Mouse (Mus musculus): ENCODE data around the gene Calm2. TPM values are rescaled to one million over a fixed set of nuclear protein-coding genes. Genes with fewer than 3 reads are reported as not detected.

Calm2 gene
- polyA plus RNA-seq, 1 experiment from 2014 or later = 1,135 TPM

DNA sequence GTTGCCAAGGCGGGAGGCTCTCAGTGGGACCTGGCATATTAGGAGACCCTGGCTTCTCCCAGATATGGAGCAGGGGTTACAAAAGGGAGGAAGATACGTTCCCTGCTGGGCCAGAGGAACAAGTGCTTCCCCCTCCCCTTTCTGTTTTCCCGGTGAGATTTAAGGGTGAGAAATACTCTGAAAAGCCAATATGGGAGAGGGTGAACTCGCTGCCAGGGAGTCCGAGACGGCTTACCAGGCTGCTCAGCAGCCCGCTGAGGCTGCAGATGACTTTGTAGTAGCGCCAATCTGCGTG is 26.7 kb upstream of the Calm2 start:
- peak overlapping the region; percentile 33 for H3K4me3 ChIP-seq (replicated peaks)
- 20% methylated on average over 9 of the region's 9 CpGs for WGBS
- no peaks in the 10 kb centered on the region for H3K9me3 ChIP-seq
- no peaks in the 10 kb centered on the region for H3K36me3 ChIP-seq
- no peak for ATAC-seq
- H3K9ac ChIP-seq = peak overlapping the region; percentile 47
- H3K4me1 ChIP-seq (replicated peaks) = peaks cover 26% of the 10 kb centered on the region
- H3K27me3 ChIP-seq (replicated peaks) = no peaks in the 10 kb centered on the region
- H3K27ac ChIP-seq = peak overlapping the region; percentile 13; the same call in 1 of the 2 replicates
- H3K4me2 ChIP-seq (replicated peaks) = peak overlapping the region; percentile 79

DNA sequence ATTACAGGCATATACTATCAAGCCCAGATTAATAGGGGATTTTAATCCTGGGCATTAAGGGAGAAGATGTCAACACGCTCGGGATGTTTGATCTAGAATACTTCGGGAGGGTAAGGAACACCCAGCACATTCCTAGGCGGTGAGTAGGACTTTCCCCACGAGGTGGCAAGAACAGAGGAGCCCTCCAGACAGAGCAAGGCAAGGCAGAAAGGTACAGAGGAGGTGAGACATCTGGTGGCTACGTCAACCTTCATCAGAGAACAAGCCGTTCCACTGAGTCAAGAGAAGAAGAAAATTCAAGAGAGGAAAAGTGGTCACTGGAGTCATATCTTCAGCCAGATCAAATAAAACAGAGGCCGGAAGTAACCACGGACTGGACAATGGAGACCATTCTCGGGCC is 26.1 kb upstream of the Calm2 start:
- Histone ChIP-seq H3K9ac (no peak overlapping the region), H3K36me3 (no peaks in the 10 kb centered on the region), H3K27me3 (replicated peaks) (no peaks in the 10 kb centered on the region), H3K9me3 (no peaks in the 10 kb centered on the region), H3K4me3 (replicated peaks) (no peak overlapping the region), H3K4me2 (replicated peaks) (peak overlapping the region; percentile 79), H3K4me1 (replicated peaks) (peaks cover 24% of the 10 kb centered on the region), H3K27ac (no peak overlapping the region)
- 43% methylated on average over 10 of the region's 10 CpGs for WGBS
- no peak for ATAC-seq

DNA sequence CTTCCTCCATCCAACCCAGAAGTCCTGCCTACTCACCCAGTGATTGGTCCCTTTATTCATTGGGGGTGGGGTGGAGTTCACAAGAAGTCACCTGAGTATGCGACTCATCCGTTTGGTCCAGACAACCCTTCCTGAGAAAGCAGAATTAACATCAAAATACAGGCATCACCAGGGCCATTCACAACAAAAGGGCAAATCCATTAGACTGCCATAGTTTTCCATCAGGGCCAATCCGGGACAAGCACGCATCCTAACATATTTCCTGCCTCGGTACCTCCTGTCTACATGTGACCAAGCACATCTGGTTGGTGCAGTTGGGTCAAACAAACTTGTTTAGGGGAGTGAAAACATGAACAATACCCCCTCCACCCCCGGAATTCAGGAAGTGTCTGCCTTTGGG is 24.9 kb upstream of the Calm2 start:
- Histone ChIP-seq H3K27me3 (replicated peaks) (no peaks in the 10 kb centered on the region), H3K9me3 (no peaks in the 10 kb centered on the region), H3K4me2 (replicated peaks) (no peak overlapping the region), H3K9ac (no peak overlapping the region), H3K4me1 (replicated peaks) (peaks cover 20% of the 10 kb centered on the region), H3K36me3 (no peaks in the 10 kb centered on the region), H3K4me3 (replicated peaks) (no peak overlapping the region), H3K27ac (no peak overlapping the region)
- WGBS = 77% methylated on average over 6 of the region's 6 CpGs
- ATAC-seq = no peak

DNA sequence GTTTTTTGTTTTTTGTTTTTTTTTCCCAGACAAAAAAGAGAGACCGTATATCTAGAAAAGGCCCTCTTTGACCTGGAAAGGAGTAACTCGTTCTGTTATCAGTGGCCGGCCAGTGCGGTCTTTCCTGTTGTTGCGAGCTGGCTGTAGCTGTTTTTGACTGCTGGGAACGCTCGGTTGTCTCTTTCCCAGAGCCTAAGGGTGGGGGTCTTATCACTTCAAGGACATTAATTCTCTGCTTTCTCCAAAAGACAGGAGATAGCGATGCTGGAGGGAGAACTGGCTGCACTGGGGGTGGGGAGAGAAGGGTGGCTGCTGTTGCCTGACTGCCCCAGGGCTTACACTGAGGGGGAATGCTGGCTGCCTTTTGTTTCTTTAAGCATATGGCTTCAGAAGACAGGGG is 24.1 kb upstream of the Calm2 start:
- H3K9me3 ChIP-seq = no peaks in the 10 kb centered on the region
- H3K36me3 ChIP-seq = no peaks in the 10 kb centered on the region
- no peak overlapping the region for H3K4me2 ChIP-seq (replicated peaks)
- ATAC-seq = no peak
- no peak overlapping the region for H3K27ac ChIP-seq
- H3K9ac ChIP-seq = no peak overlapping the region
- WGBS = 49% methylated on average over 8 of the region's 8 CpGs
- no peaks in the 10 kb centered on the region for H3K27me3 ChIP-seq (replicated peaks)
- H3K4me3 ChIP-seq (replicated peaks) = no peak overlapping the region
- H3K4me1 ChIP-seq (replicated peaks) = peaks cover 20% of the 10 kb centered on the region

DNA sequence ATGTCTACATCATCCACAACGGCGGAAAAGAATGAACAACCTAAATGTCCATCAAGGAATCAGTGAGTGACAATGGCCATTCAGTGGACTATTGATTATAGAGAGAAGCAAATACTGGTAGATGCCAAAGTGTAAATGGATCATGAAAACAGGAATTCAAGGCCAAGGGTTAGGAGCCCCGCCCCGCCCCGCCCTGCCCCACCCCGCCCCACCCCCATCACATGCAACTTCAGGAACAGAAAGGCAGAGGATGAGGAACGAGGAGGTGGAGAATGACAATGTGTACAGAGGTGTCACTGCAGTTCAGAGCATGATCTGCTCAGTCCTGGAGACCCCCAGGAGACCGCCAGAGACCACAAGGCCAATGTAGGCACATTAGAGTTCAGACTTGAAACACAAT is 23.5 kb upstream of the Calm2 start:
- Histone ChIP-seq H3K9me3 (no peaks in the 10 kb centered on the region), H3K4me1 (replicated peaks) (peaks cover 19% of the 10 kb centered on the region), H3K36me3 (no peaks in the 10 kb centered on the region), H3K9ac (no peak overlapping the region), H3K4me2 (replicated peaks) (no peak overlapping the region), H3K27me3 (replicated peaks) (no peaks in the 10 kb centered on the region), H3K4me3 (replicated peaks) (no peak overlapping the region), H3K27ac (no peak overlapping the region)
- no peak for ATAC-seq
- WGBS = 52% methylated on average over 8 of the region's 8 CpGs

DNA sequence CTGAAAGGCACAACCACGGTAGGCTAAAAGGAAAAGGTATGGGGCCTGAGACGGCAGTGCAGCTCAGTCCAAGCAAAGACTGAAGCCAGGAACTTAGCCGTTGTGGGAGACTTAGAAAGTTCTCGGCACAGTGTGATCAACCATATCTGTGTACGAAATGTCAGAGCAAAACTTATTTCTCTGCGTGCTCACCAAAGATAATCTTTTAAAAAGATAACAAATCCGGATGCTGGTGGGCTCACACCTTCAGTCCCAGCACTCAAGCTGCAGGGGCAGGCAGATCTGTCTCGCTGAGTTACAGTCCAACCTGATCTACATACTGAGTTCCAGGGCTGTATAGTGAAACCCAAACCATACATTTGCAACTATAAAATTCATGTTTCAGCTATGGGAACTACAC is 22.7 kb upstream of the Calm2 start:
- Histone ChIP-seq H3K4me3 (replicated peaks) (no peak overlapping the region), H3K27ac (no peak overlapping the region), H3K9ac (no peak overlapping the region), H3K4me1 (replicated peaks) (peaks cover 12% of the 10 kb centered on the region), H3K9me3 (no peaks in the 10 kb centered on the region), H3K4me2 (replicated peaks) (no peak overlapping the region), H3K27me3 (replicated peaks) (no peaks in the 10 kb centered on the region), H3K36me3 (no peaks in the 10 kb centered on the region)
- WGBS = 80% methylated on average over 8 of the region's 8 CpGs
- ATAC-seq = no peak

DNA sequence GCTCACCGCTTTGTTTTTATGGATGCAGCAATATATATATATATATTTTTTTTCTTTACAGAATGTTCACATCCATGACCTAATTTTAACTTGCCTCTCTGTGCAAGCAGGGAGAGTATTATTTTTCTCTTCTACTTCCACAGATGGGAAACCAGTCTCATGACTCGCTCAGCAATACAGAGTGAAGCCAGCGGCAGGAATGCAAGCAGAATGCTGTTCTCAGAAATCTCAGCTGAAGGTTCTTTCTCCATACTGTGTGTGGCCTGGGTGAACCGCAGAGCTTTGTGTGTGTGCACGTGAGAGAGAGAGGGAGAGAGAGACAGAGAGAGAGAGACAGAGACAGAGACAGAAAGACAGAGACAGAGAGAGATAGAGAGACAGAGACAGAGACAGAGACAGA is 21.9 kb upstream of the Calm2 start:
- 73% methylated on average over 5 of the region's 5 CpGs for WGBS
- no peak overlapping the region for H3K4me2 ChIP-seq (replicated peaks)
- H3K27me3 ChIP-seq (replicated peaks) = no peaks in the 10 kb centered on the region
- H3K4me3 ChIP-seq (replicated peaks) = no peak overlapping the region
- H3K36me3 ChIP-seq = no peaks in the 10 kb centered on the region
- no peak overlapping the region for H3K27ac ChIP-seq
- H3K9ac ChIP-seq = no peak overlapping the region
- no peak for ATAC-seq
- no peaks in the 10 kb centered on the region for H3K9me3 ChIP-seq
- H3K4me1 ChIP-seq (replicated peaks) = peaks cover 4% of the 10 kb centered on the region

DNA sequence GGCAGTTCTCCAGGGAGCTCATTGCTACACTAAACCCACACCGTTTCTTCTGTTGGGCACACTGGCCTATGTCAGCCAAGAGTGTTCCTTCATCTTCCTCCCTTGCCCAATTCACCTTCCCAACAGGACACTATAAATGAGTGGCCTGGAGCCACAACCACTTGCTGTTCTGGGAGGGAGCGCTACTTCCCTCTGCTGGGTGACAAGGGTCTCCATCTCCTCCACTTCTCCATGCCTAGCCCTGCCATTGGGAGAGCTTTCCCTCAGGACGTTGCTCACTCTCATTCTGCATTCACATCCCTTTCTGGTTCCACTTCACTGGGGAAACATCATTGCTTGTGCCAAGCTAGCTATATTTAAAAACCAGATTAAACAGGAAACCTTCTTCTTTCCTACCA is 14.8 kb upstream of the Calm2 start:
- no peaks in the 10 kb centered on the region for H3K27me3 ChIP-seq (replicated peaks)
- WGBS = 53% methylated on average over 3 of the region's 3 CpGs
- no peak overlapping the region for H3K27ac ChIP-seq
- no peak overlapping the region for H3K4me2 ChIP-seq (replicated peaks)
- no peak overlapping the region for H3K4me3 ChIP-seq (replicated peaks)
- H3K9me3 ChIP-seq = no peaks in the 10 kb centered on the region
- peaks cover 28% of the 10 kb centered on the region for H3K4me1 ChIP-seq (replicated peaks)
- H3K36me3 ChIP-seq = no peaks in the 10 kb centered on the region
- ATAC-seq = no peak
- no peak overlapping the region for H3K9ac ChIP-seq

DNA sequence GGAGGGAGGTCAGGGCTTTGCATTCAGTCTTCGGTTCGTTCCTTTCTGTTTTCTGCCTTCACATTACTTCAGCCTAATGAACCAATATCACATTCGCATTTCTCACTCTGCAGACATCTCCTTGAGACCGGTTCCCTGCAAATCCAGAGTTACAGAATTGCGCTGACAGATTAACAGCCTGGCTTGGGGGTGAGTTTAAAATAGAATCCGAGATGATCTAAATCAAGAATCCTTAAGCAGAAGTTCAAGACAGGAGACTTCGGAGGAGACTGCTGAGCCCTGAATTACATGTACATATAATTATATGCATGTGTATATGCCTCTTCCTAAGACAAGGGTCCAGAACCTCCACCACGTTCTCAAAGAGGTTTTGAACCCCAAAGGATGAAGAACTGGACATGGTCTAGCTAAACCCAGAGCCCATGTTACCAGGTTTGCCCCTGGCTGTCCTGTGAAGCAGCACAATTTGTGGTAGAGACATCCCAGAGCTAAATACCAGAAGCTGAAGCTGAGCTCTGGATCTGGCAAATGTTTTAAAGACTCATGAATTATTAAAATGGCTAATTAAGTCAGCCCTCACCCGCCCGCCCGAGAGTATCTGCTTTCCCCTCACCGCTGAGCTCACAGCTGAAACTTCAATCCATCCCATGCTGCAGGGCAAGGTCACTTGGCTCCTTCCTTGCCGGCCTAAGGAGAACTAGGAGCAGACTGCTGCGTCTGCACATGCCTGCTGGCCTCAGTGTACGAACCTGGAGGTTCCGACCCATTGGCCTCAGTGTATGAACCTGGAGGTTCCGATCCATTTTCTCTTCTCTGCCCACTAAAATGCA is 14.1 kb upstream of the Calm2 start:
- Histone ChIP-seq H3K9ac (peak overlapping the region; percentile 23; the same call in 1 of the 2 replicates), H3K36me3 (no peaks in the 10 kb centered on the region), H3K27me3 (replicated peaks) (no peaks in the 10 kb centered on the region), H3K4me3 (replicated peaks) (peak overlapping the region; percentile 3; the same call in 1 of the 2 replicates), H3K9me3 (no peaks in the 10 kb centered on the region), H3K4me1 (replicated peaks) (peaks cover 28% of the 10 kb centered on the region), H3K27ac (peak overlapping the region; percentile 79), H3K4me2 (replicated peaks) (peak overlapping the region; percentile 58)
- 43% methylated on average over 17 of the region's 17 CpGs for WGBS
- ATAC-seq = no peak

DNA sequence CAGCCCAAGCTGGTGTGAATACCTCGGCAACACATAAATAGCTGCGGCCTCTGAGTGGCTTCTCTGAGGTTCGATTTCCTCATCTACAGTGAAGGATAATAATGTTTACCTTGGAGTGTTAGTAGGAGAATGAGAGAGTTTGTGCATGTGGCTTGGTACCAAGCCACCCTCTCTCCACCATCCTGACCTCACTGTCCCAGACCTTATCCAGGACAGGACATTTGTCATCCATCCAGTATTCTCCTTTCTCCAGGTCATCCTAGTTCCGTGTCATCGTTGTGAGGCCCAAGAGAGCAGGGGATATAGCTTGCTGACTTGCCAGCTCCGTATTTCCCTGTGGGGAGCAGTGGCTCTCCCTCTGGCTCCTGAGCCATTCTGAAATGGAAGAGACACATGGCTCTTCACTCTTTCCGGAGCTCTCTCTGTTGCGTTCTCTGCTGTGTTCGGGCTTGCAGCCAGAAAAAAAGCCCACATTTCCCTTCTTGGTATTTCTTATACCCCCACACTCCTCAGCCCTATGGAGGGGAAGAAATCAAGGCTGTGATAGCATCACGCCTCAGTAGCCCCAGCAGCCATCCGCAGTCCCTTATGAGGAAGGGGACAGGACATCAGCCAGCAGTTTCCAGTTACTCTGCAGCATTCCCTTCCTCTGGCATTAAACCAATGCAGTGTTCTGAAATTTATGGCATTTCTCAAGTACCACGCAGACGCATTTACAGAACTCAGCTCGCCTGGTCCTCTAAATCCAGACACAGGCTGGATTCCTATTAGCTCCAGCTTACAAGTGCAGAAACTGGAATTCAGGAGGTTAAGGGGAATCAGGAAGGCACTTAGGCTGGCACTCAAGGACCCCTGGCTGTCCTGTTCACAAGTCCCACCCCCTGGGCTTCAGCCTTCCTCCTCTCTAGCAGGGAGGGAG is 13.3 kb upstream of the Calm2 start:
- H3K4me1 ChIP-seq (replicated peaks) = peaks cover 28% of the 10 kb centered on the region
- H3K4me2 ChIP-seq (replicated peaks) = peak overlapping the region; percentile 58
- 20% methylated on average over 14 of the region's 14 CpGs for WGBS
- ATAC-seq = peak; percentile 58
- H3K4me3 ChIP-seq (replicated peaks) = peak overlapping the region; percentile 3; the same call in 1 of the 2 replicates
- no peaks in the 10 kb centered on the region for H3K9me3 ChIP-seq
- no peaks in the 10 kb centered on the region for H3K27me3 ChIP-seq (replicated peaks)
- H3K36me3 ChIP-seq = no peaks in the 10 kb centered on the region
- H3K9ac ChIP-seq = peak overlapping the region; percentile 23; the same call in 1 of the 2 replicates
- peak overlapping the region; percentile 79 for H3K27ac ChIP-seq

DNA sequence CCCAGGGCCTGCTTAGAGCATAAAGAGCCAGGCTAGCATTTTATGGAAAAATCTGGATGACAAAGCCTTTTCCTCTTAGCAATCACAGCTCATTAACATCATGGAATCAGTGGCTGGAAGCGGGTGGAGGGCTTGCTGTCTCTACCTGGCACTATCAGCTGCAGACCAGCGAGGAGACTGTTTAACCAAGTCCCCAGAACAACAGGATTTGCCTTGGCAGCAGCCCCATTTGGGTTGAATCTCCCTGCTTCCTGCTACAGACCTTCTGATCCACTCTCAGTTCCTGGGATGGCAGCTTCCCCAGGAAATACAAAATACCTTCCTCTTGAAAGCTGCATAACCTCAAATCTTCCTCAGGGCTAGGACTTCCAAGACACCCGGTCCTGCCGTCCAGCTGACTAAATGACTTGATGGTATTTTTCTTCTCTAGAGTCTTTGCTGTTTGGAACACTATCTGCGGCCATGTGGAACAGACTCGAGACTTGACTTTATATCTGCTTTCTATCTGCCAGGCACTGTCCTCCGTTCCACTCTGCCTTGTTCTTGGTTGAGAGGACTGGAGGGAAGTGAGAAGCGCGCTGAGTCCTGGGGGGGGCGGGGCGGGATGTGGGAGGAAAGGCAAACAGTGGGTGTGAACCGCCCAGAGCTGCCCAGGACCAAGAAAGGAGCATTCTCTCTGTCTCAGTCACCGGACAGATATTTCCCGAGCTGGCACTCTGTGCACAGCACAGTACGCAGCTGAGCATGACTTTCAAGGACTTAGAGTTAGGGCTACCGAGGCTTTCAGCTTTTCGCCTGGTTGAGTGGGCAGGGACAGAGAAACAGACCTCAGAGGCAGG is 12.4 kb upstream of the Calm2 start:
- ATAC-seq = peak; percentile 78
- 8% methylated on average over 13 of the region's 17 CpGs for WGBS
- Histone ChIP-seq H3K27ac (peak overlapping the region; percentile 79), H3K9ac (peak overlapping the region; percentile 11; the same call in 1 of the 2 replicates), H3K4me2 (replicated peaks) (peak overlapping the region; percentile 58), H3K4me3 (replicated peaks) (no peak overlapping the region; the same call in 1 of the 2 replicates), H3K27me3 (replicated peaks) (no peaks in the 10 kb centered on the region), H3K9me3 (no peaks in the 10 kb centered on the region), H3K36me3 (no peaks in the 10 kb centered on the region), H3K4me1 (replicated peaks) (peaks cover 28% of the 10 kb centered on the region)

DNA sequence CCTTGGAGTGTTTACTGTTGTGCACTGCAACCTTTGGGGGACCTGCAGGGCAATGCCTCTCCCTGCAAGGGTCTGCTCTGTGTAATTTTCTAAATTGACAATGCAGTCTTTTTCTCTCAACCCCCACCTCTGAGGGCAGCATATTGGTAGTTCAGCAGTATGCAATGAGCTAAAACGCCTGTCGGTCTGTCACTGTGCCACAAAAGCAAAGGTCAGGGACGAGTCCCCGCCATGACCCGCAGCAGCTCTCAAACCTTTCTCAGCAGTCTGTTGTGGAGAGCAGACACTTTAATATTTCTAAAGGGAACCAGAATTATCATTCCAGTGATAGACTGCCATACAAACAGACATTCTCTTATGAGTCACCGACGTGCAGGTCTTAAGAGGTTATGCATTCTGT is 11.2 kb upstream of the Calm2 start:
- ATAC-seq = no peak
- Histone ChIP-seq H3K9ac (no peak overlapping the region), H3K4me3 (replicated peaks) (no peak overlapping the region), H3K4me2 (replicated peaks) (no peak overlapping the region), H3K36me3 (no peaks in the 10 kb centered on the region), H3K9me3 (no peaks in the 10 kb centered on the region), H3K4me1 (replicated peaks) (peaks cover 28% of the 10 kb centered on the region), H3K27ac (no peak overlapping the region), H3K27me3 (replicated peaks) (no peaks in the 10 kb centered on the region)
- WGBS = 47% methylated on average over 7 of the region's 7 CpGs

Measured in intestine, embryonic 15.5 days (tissue).